Mouse (Mus musculus) heart, postnatal 25 days (tissue): ENCODE data around the gene Pde4d. TPM values are rescaled to one million over a fixed set of nuclear protein-coding genes. Genes with fewer than 3 reads are reported as not detected.

ENCODE experiments used
- DNase-seq: peaks from one replicate; pipeline ENCODE4 v3.0.0; 2022; ENCODE audit warnings: low spot score
- intact Hi-C: fragments of 180-260 bp; cut with DNase I; formaldehyde crosslinking; loops from one replicate; pipeline ENCODE4 v1.15.1; 2025
- total RNA-seq, 2 experiments: library from RNA; stranded (reverse); gene quantifications; 2 replicates each; pipeline ENCODE4 v1.2.3; 2021

The Pde4d gene
- total RNA-seq, 2 experiments from 2014 or later = 29.1 to 41.2 TPM

- intact Hi-C loops = no loop called here
- no peak for DNase-seq
Observed at GRCm38 (mm10) chr13:108485036-108485435, 35.3 kb downstream of the Pde4d start.

GRCm38 (mm10) chr13:108487066-108487465 is 37.3 kb downstream of the Pde4d start:
- DNase-seq = no peak
- intact Hi-C loops = no loop called here

- intact Hi-C loops = no loop called here
- no peak for DNase-seq
Observed at GRCm38 (mm10) chr13:108489825-108490224, 40.1 kb downstream of the Pde4d start.

GRCm38 (mm10) chr13:108490872-108491271 is 41.1 kb downstream of the Pde4d start:
- intact Hi-C loops = no loop called here
- no peak for DNase-seq

- intact Hi-C loops = no loop called here
- no peak for DNase-seq
Observed at GRCm38 (mm10) chr13:108492886-108493285, 43.1 kb downstream of the Pde4d start.

- intact Hi-C loops = no loop called here
- DNase-seq = no peak
Observed at GRCm38 (mm10) chr13:108494365-108494764, 44.6 kb downstream of the Pde4d start.

- intact Hi-C loops = no loop called here
- no peak for DNase-seq
Observed at GRCm38 (mm10) chr13:108497768-108498167, 48.0 kb downstream of the Pde4d start.

GRCm38 (mm10) chr13:108498247-108498743 is 48.5 kb downstream of the Pde4d start:
- DNase-seq = no peak
- intact Hi-C loops = no loop called here

GRCm38 (mm10) chr13:108498773-108499313 is 49.1 kb downstream of the Pde4d start:
- DNase-seq = no peak
- intact Hi-C loops = no loop called here

GRCm38 (mm10) chr13:108501386-108501785 is 51.6 kb downstream of the Pde4d start:
- intact Hi-C loops = no loop called here
- no peak for DNase-seq

GRCm38 (mm10) chr13:108524548-108524947 is 74.8 kb downstream of the Pde4d start:
- intact Hi-C loops = no loop called here
- DNase-seq = no peak

- no peak for DNase-seq
- intact Hi-C loops = no loop called here
Observed at GRCm38 (mm10) chr13:108524969-108525368, 75.2 kb downstream of the Pde4d start.

GRCm38 (mm10) chr13:108526258-108527007 is 76.7 kb downstream of the Pde4d start:
- no peak for DNase-seq
- intact Hi-C loops = no loop called here

GRCm38 (mm10) chr13:108527090-108527770 is 77.5 kb downstream of the Pde4d start:
- DNase-seq = no peak
- intact Hi-C loops = no loop called here

GRCm38 (mm10) chr13:108528343-108528742 is 78.6 kb downstream of the Pde4d start:
- intact Hi-C loops = no loop called here
- no peak for DNase-seq

GRCm38 (mm10) chr13:108532875-108533274 is 83.1 kb downstream of the Pde4d start:
- DNase-seq = no peak
- intact Hi-C loops = no loop called here

GRCm38 (mm10) chr13:108536436-108536835 is 86.7 kb downstream of the Pde4d start:
- DNase-seq = no peak
- intact Hi-C loops = no loop called here

- no peak for DNase-seq
- intact Hi-C loops = no loop called here
Observed at GRCm38 (mm10) chr13:108536951-108537350, 87.2 kb downstream of the Pde4d start.

GRCm38 (mm10) chr13:108538760-108539369 is 89.1 kb downstream of the Pde4d start:
- intact Hi-C loops = no loop called here
- no peak for DNase-seq

- DNase-seq = no peak
- intact Hi-C loops = no loop called here
Observed at GRCm38 (mm10) chr13:108541488-108541887, 91.7 kb downstream of the Pde4d start.

- DNase-seq = no peak
- intact Hi-C loops = no loop called here
Observed at GRCm38 (mm10) chr13:108542342-108542761, 92.6 kb downstream of the Pde4d start.
